Mouse (Mus musculus) bone marrow macrophage, adult 2 months (primary cell): ENCODE results near the gene Snapin. TPM values are rescaled to one million over a fixed set of nuclear protein-coding genes. Genes with fewer than 3 reads are reported as not detected.

Experiments used
- H3K27ac ChIP-seq: 2 replicates; pipeline ENCODE4 v1.5.1; 2012; ENCODE audit warnings: low read depth, low read length; ENCODE audit not compliant: insufficient read depth
- H3K4me1 ChIP-seq: 2 replicates; pipeline ENCODE4 v1.6.1; 2012; ENCODE audit warnings: low read length; ENCODE audit not compliant: control insufficient read depth, insufficient read depth
- H3K4me3 ChIP-seq: 2 replicates; pipeline ENCODE4 v1.5.1; 2012; ENCODE audit warnings: mild to moderate bottlenecking, low read length, moderate library complexity; ENCODE audit not compliant: insufficient read depth
- CTCF ChIP-seq: IDR thresholded peaks from 2 replicates; pipeline ENCODE4 v1.5.1; 2012; ENCODE audit warnings: low read depth, mild to moderate bottlenecking, low read length, moderate library complexity
- POLR2A ChIP-seq: IDR thresholded peaks from 2 replicates; pipeline ENCODE4 v1.6.1; 2012; ENCODE audit warnings: mild to moderate bottlenecking, low read depth, low read length, borderline replicate concordance
- polyA plus RNA-seq: library from polyadenylated mRNA; stranded (reverse); fragments of >200 nt; gene quantifications from 2 replicates; pipeline ENCODE4 v1.2.4, GENCODE M21; 2012; ENCODE audit not compliant: missing spikeins, insufficient read depth, insufficient read length

The Snapin gene
- 96.6 and 101 TPM in 2 replicates for polyA plus RNA-seq

- peak within 1 kb of the TSS; percentile 83 for H3K27ac ChIP-seq
- 0 out of 2 replicates have a peak, but pooled peaks cover 4% of the 10 kb centered on the region for H3K4me1 ChIP-seq
- peak within 1 kb of the TSS; percentile 98 for H3K4me3 ChIP-seq
- TF ChIP-seq CTCF, result no peak
- no peak for TF ChIP-seq POLR2A
Measured at GRCm38 (mm10) chr3:90490696-90491256, at the start of gene Snapin. Gene Snapin, minus strand, starts transcription at chr3:90491033.

DNA sequence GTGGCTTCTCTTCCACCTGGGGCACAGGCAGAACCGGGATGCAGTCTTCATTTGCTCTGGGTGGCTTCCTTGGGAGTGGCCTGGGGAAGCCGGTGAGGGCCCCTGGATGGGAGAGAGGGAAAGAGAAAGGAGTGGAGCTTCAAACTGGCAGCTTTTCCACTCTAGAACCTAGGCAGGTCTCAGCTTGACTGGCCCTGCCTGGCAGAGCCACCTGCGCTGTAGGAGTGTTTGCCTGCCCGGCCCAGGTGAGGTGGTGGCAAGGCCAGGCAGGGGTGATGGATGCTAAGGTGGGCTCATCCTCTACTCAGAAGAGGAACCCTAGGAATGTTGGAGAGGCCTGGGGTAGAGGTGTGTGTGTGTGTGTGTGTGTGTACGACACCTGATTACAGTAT lies 47.1 kb upstream of the Snapin start:
- Histone ChIP-seq H3K27ac (no peak overlapping the region), H3K4me3 (no peak overlapping the region), H3K4me1 (no peaks in the 10 kb centered on the region)
- no peak for TF ChIP-seq POLR2A
- TF ChIP-seq CTCF, result no peak

- no peaks in the 10 kb centered on the region for H3K4me1 ChIP-seq
- H3K27ac ChIP-seq, result no peak within 1 kb of the TSS
- no peak within 1 kb of the TSS for H3K4me3 ChIP-seq
- no peak for TF ChIP-seq CTCF
- no peak for TF ChIP-seq POLR2A
Measured at GRCm38 (mm10) chr3:90537141-90537904, 46.5 kb upstream of the Snapin start, which contains the start of gene S100a16. Gene S100a16, plus strand, starts transcription at chr3:90537254.

GRCm38 (mm10) chr3:90535446-90535845 lies 44.6 kb upstream of the Snapin start:
- TF ChIP-seq CTCF, result no peak
- no peak for TF ChIP-seq POLR2A
- H3K4me3 ChIP-seq, result no peak overlapping the region
- H3K27ac ChIP-seq, result no peak overlapping the region
- H3K4me1 ChIP-seq, result no peaks in the 10 kb centered on the region

DNA sequence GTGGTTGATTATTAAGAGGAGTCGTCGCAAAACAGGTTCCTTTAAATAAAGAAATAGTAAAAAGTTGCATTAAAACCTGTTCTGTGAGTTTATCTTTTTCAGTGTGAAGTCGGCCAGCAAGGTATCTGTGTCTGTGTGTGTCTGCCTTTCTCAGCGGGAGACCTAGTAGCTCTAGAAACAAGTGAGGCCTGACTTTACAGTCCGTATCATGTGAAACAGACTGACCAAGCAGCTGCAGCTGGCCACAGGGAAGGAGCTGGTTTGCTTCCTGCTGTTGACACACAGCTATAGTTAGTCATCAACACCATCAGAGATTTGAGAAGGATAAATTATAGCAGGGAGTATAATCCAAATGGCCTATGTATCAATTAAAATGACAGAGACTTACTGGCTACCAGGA lies 40.9 kb upstream of the Snapin start:
- no peak for TF ChIP-seq POLR2A
- no peak for TF ChIP-seq CTCF
- Histone ChIP-seq H3K27ac (no peak overlapping the region), H3K4me3 (no peak overlapping the region), H3K4me1 (no peaks in the 10 kb centered on the region)

- H3K27ac ChIP-seq, result no peak overlapping the region
- TF ChIP-seq POLR2A (no peak), CTCF (no peak)
Measured at GRCm38 (mm10) chr3:90527291-90527873, 36.5 kb upstream of the Snapin start.

GRCm38 (mm10) chr3:90526580-90526979 lies 35.7 kb upstream of the Snapin start, which contains the start of gene S100a14:
Gene S100a14, plus strand, starts transcription at chr3:90526856.
- no peak for TF ChIP-seq CTCF
- TF ChIP-seq POLR2A, result no peak
- no peak within 1 kb of the TSS for H3K4me3 ChIP-seq
- H3K27ac ChIP-seq, result no peak within 1 kb of the TSS
- no peaks in the 10 kb centered on the region for H3K4me1 ChIP-seq

More at GRCm38 (mm10) chr3:90527291-90527873, 36.5 kb upstream of the Snapin start:
- no peak overlapping the region for H3K4me3 ChIP-seq
- no peaks in the 10 kb centered on the region for H3K4me1 ChIP-seq

DNA sequence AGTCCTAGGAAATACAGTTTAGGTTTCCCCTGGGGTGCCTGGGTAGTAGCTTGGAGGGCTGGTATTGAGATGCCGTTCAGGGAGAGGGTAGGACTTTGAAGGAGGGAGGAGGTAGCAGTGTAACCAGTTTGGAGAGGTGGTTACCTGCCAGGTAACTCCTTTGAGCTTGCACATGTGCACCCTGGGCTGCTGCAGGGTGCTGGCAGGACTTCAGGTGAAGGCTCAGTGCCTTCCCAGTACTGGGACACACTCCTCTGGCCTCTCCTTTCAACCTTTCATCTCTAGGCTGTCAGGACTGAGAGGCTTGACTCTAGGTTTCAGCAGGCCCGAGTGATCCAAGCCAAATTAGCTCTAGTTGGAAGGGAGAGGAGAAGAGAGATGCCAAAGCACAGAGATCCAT lies 35.2 kb upstream of the Snapin start:
- Histone ChIP-seq H3K4me1 (no peaks in the 10 kb centered on the region), H3K27ac (no peak overlapping the region), H3K4me3 (no peak overlapping the region)
- TF ChIP-seq POLR2A, result no peak
- no peak for TF ChIP-seq CTCF

DNA sequence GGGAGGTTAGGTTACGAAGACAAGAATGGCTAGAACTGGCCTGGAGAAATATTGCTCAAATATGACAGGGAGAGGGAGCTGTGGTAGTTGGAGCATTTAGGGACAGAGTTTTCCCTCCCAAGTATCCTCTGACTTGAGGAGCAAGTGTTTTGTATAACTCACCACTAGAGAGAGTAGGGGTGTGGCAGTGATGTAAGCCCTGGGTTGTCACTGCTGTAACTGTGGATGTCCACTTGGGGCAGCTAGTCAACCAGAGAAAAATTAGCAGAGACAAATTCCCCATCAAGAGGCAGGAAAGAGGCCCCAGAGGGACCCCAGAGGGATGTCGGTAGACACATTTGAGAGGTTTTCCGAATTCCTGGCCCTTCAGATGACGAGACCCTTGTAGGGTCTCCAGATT lies 34.6 kb upstream of the Snapin start:
- H3K27ac ChIP-seq, result no peak overlapping the region
- H3K4me1 ChIP-seq, result peaks cover 6% of the 10 kb centered on the region
- TF ChIP-seq POLR2A (no peak), CTCF (peak; percentile 36)
- H3K4me3 ChIP-seq, result no peak overlapping the region

GRCm38 (mm10) chr3:90517711-90518110 lies 26.9 kb upstream of the Snapin start:
- TF ChIP-seq POLR2A, result no peak
- no peak for TF ChIP-seq CTCF
- no peak overlapping the region for H3K4me3 ChIP-seq
- peaks cover 42% of the 10 kb centered on the region for H3K4me1 ChIP-seq
- H3K27ac ChIP-seq, result no peak overlapping the region
